Mouse (Mus musculus) bone marrow macrophage, adult 2 months (primary cell): Measurements from ENCODE around the gene Slc18b1.

Experiments used
- CTCF ChIP-seq: IDR thresholded peaks from 2 replicates; pipeline ENCODE4 v1.5.1; 2012; ENCODE audit warnings: low read depth, mild to moderate bottlenecking, low read length, moderate library complexity
- POLR2A ChIP-seq: IDR thresholded peaks from 2 replicates; pipeline ENCODE4 v1.6.1; 2012; ENCODE audit warnings: mild to moderate bottlenecking, low read depth, low read length, borderline replicate concordance

DNA sequence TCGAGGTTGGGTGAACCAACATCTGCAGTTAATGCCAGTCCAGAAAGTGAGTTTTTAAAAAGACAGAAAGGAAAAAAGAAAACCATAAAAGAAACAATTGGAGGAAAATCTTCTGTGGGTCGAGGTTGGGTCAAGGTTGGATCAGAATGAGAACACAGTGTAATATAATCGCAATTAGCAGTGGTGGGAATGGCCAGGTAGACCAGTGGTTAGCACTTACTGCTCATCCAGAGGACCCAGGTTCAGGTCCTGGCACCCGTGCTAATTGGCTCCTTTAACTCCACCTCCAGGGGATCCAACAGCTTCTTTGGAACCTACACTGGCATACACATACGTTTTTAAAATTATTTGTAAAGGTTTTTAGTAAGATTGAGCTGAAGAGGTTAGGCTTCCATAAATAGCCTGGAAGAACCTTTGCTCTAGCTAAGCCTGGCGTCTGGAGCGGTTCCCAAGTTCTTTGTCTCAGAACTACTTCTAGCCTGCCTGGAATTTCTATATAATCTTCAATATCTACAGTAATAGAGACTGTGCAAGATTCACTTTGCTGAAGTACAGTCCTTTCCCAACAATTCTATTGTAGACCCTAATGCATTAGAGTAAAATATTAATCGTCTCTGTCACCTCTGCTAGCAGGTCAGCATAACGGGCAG is 790 bp upstream of the Slc18b1 start:
- TF ChIP-seq CTCF (no peak), POLR2A (no peak)
